Mouse (Mus musculus) frontal cortex, postnatal 36 days (tissue): ENCODE measurements around the gene Hist1h1a.
A peak's percentile ranks its signal among the peaks of the same experiment; 100 is the strongest.
"Not testable (repeated sequence)": the region's sequence is repeated elsewhere in the genome, so short reads cannot be mapped to it uniquely, and the experiment has no call there.

Source experiments
- DNase-seq, 2 experiments: peaks; one replicate each; pipeline ENCODE4 v3.0.0; 2022; ENCODE audit warnings: low spot score in 2 of 2

Hist1h1a gene

DNA sequence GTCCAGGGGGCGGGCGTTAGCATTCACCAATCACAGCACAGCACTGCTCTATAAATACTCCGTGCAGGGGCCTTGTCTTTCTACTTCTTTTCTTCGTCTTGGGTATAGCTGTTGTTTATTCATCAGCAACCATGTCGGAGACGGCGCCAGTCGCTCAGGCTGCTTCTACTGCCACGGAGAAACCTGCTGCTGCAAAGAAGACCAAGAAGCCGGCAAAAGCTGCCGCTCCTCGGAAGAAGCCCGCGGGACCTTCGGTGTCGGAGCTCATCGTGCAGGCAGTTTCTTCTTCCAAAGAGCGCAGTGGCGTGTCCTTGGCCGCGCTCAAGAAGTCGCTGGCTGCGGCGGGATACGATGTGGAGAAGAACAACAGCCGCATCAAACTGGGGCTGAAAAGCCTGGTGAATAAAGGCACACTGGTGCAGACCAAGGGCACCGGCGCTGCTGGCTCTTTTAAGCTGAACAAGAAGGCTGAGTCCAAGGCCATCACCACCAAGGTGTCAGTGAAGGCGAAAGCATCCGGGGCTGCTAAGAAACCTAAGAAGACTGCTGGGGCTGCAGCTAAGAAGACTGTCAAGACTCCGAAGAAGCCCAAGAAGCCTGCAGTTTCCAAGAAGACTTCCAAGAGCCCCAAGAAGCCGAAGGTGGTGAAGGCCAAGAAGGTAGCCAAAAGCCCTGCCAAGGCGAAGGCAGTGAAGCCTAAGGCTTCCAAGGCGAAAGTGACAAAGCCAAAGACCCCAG lies at the start of gene Hist1h1a:
Gene Hist1h1a (plus strand): TSS at position 81 of the 738 bp plus-strand sequence.
- peak; percentile 81 to 90 for DNase-seq

DNA sequence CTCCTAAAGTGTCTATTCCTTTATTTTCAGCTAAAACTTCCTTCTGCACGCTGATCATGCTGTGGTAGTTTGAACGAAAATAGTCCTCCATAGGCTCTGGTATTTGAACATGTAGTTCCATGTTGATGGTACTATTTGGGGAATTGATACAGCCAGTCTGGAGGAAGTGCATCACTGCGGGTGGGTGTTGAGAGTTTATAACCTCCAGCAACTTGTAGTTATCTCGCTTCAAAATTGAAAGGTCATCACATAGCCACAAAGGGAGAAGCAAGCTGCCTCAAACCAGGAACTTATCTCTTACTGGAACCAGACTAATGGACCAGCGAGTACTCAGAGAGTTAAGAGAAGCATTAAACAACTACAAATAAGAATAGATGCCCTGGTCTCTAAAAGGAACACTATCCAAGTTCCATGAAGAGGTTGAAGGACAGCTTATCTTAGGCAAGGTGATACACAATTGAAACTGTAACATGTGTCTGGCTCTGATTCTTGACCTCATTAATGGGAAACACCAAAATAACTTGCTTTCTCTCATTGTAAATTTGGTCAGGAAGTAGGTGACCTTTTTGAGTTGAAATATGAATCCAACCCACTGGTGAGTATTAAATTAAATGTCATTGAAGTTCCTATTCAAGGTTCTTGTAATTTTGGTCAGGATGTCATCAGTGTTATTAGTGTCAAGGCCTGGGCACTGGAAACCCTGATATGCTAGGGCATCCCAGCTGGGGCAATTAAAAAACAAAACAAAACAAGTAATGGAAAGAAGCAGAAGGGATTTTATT lies 47.0 kb upstream of the Hist1h1a start:
- DNase-seq: no peak

DNA sequence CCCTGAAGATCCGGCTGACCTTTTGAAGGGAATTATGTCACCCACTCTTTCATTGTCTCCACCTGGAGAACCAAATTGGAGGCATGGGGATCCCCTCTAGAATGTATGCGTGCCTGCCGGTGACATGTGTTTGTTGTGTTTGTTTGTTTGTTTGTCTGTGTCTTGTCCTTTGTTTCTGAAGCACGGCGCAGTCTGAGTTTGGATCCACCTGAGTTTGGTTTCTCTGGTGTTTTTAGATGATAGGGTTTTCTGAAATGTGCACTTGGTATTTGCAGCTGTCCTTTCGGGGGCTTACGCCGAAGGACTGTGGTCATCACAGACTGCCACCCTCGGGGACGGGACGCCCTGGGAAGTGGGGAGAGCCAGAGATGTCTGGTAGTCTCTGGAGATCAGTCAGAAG lies 46.3 kb upstream of the Hist1h1a start:
- no peak for DNase-seq

DNA sequence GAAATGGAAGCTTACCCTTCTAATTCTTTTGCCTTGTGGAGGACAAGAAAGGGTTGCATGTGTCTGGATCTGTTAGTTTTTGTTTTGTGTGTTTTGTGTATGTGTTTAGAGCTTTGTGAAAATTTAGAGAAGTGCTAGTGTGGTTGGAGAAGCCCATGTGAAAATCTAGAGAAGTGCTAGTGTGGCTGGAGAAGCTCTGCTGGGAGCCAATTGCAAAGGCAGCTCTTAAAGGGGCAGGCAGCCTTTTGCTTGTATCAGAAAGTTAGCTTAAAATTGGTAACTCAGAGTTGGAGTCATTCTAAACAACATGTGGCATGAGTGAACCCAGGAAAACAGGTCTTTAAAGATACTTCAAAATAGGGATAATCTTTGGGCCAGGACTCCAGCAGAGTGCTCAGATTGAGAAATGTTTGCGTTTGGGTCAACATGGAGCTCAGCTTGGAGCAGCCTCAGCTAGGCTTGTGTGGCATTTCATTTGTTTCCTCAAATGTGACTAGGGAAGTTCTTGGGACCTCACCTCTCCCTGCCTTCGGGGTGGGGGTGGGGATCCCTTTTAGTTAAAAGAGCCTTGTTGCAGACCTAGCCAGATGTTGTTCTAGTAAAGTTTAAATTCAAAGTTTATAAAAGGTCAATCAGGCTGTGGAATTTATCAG lies 45.7 kb upstream of the Hist1h1a start:
- not testable (repeated sequence) for DNase-seq

DNA sequence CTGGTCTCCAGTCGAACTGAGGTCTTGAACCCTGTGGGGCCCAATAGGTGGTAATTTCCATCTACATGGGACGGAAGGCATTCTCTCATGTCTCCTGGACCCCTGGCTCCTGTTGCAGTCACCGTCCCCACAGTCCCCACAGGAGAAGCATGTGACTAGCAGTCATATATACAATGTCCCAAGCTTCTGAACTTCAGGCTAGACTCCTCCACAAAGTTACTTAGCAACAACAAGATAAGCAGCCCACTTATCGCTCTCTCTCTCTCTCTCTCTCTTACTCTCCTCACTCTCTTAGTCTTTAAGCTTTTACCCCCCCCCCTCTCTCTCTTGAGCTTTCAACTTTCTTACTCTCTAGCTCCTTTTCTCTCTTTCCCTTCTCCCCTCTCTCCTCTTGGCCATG lies 39.2 kb upstream of the Hist1h1a start:
- DNase-seq: no peak

DNA sequence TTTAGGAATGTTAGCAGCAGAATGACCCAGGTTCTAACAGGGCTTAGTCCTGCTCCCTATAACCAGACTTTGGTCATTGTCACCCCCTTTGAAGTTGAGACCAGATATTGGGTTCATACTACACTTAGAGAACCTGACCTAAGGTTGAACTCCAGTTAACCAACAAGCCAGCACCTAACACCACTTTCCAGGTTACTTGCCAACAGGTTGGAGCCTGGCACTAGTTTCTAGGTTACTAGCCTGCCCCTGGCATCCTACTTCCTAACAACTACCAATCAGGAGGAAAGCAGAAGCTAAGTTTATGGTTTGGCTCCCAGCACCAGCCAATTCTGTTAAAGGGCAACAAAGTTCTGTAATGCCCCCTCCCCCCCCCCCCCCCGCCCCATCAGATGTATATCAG lies 38.3 kb upstream of the Hist1h1a start:
- no peak for DNase-seq

DNA sequence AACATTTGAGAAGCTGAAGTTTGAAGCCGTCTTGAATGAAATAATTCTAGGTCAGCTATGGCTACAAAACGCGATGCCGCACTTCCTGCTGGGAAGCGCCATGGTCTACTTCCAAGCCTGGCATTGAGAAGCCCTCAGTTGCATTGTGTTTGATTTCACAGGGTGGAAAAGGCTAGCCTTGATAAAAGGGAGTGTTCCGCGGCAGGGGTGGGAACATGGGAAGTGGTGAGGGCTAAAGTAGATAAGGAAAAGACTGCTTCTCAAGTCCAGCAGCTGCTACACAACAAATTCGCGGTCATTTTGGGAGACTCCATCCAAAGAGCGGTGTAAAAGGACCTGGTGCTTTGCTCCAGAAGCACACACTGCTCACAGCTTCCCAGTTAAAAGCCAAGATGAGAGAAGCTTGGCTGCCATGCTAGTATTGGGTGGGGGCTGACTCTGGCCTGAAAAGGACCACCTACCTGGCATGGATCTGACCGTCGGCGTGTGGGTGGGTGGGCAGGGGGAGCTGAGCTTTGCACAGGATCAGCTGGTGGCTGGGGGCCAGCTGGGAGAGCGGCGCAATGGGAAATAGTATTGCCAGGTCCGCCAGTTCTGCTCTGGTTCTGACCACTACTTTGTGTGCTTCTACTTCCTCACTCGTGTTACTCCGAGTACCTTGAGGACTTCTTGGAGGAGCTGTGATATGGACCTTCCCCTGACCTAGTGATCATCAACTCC lies 34.8 kb upstream of the Hist1h1a start:
- no peak for DNase-seq

DNA sequence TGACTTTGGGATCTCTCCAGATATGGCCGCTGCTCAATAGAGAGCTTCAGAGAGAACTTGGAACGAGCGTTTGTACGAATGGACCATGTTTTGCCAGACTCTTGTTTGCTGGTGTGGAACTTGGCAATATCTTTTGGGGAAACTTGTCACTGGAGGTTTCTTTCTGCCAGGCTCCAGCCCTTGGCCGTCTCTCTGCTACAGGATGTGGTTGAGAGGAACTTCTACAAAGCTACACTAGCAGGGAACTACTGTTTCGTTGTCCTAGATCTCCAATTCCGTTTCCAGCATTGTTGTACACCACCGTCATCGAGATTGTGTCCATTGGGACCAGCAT lies 34.3 kb upstream of the Hist1h1a start:
- DNase-seq: no peak

DNA sequence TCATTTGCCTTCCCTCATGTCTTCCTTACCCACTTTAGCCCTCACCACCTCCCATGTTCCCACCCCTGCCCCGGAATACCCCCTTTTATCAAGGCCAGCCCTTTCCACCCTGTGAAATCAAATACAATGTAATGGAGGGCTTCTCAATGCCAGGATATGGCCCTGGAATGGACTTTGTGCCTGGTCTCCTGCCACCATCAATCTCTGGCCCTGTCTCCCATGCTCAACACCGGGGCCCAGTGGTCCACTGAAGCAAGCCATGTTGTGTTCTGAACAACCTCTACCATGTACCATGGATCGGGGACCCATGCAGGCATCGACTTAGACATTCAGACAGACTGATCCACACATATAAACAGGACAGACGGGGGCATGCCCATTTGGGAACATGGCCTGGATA lies 33.8 kb upstream of the Hist1h1a start:
- no peak for DNase-seq

DNA sequence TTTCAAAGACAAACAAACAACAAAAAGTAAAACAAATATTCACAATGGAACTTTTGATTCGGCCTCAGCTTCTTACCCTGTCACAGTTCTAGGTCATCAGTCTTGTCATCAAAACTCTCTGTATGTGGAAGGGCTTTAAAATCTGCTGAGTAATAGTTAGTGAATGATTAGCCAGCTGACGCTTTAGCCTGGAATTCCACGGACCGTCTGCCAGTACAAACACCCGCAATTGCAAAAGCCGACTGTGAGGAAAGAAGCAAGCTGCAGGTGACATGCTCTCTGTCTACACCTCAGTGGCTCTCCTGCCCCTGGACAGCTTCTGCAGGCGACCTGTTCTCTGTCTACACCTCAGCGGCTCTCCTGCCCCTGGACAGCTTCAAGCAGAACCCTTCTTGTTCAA lies 33.0 kb upstream of the Hist1h1a start:
- DNase-seq: no peak

DNA sequence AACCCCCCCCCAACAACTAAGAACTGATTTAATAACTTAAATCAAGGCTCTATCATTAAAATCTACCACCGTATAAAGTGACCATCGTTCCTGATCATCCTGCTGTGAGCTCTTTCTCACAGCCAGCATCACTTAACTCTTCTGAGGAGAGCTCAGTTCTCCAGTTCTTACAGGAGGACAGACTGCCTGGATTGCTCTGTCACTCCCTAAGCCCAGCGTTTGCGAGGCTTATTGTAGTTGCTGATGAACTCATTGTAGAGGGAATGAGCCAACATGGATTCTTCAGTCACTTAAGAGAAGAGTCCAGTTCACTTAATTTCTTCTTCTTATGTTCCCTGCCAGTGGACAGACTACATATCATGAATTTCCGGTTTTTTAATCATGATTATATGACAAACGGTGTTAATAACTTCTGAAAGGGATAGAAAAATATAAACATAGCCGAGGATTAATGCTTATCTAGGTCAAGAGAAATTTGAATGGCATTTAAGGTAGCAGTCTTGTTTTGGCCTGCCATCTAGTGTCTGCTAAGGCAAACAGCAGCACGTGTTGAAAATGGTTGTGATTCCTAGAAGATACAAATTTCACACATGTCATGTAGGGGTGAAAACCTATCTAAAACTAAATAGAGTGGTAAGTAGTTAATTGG lies 31.2 kb upstream of the Hist1h1a start:
- peak in 1 of 2 experiments; percentile 46 for DNase-seq

DNA sequence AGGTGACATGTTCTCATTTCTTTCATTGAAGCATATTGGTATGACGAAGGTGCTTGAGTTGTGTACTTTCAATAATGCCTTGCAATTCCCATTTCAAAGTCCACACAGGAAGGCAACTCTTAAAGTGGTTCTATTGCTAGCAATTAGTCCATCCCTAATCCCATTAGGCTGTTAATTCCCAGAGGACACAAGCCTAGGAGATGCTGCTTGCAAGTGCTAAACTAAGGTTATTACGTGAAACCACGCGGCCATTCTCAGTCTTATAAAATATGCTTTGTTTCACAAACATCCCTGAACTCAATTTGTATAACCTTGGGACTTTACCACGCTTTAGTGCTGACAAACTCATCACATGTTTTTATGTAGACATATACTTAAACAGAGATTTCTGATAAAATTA lies 26.4 kb upstream of the Hist1h1a start:
- DNase-seq: no peak

DNA sequence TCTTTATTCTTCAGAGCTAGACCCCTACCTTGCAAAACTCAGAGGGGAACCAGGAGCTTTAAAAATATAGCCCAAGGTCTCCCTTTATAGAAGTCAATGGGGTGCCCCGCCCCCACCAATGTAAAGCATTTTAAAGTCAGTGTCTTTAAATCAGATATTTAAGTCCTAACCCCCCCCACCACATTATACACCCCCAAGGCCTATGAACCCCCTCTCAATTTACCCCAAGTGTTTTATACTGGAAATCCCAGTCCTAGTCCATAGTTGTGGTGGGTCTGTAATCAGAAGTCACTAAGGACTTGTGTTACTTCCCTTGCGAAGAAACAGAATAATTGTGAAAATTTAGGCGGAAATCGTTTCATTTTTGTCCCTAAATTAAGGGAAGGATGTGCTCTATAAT lies 25.4 kb upstream of the Hist1h1a start:
- no peak for DNase-seq

DNA sequence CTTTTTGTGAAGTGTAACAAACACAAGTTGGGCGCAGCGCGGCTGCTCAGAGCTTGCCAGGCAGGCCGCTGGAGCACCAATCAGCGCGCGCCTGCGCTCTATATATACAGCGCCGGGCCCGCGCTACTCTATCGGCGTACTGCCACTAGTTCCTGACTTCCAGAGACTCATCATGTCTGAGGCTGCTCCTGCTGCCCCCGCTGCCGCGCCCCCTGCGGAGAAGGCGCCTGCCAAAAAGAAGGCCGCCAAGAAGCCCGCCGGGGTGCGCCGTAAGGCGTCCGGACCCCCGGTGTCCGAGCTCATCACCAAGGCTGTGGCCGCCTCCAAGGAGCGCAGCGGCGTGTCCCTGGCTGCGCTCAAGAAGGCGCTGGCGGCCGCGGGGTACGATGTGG lies 24.8 kb upstream of the Hist1h1a start, which contains the start of gene Hist1h1c:
Gene Hist1h1c (plus strand): TSS at position 132 of the 392 bp plus-strand sequence.
- DNase-seq: peak; percentile 85 to 94

DNA sequence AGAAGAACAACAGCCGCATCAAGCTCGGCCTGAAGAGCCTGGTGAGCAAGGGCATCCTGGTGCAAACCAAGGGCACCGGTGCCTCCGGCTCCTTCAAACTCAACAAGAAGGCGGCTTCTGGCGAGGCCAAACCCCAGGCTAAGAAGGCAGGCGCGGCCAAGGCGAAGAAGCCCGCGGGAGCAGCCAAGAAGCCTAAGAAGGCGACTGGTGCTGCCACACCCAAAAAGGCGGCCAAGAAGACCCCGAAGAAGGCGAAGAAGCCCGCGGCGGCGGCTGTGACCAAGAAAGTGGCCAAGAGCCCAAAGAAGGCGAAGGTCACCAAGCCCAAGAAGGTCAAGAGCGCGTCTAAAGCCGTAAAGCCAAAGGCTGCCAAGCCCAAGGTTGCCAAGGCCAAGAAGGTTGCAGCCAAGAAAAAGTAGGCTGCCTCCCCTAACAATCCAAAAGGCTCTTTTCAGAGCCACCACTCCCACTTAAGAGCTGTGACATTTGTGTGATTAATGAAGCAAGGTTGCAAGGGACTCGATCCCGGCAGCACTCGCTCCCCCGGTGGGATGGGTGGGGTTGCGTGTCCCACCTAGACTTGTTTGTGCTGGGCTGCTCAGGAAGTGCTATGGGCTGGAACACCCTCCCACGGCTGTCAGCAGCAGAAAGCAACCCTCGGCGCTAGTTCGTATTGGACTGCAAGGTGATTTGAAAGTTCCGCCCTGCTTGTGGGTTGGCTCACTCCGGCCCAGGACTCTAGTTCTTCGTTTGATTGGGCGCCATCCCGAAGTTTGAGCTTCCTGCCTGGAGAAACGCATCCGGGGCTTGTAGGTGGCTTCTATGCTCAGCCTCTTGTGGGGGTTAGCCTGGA lies 24.2 kb upstream of the Hist1h1a start:
- DNase-seq: peak; percentile 92 to 96

DNA sequence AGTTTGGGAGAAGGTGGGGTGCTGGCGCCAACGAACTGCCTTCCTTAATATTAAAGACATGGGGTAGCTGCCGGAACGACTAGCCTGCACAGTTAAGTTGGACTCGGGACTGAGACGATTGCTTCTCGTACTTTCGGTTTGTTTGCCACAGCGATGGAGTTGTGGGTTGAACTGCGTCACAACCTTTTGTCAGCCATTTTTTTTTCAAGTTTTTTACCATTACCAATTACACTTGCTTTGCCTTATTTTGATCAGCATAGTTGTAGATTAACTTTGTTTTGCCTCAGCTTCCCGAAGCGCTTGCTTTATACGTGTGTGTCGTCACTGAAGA lies 23.6 kb upstream of the Hist1h1a start:
- no peak for DNase-seq

DNA sequence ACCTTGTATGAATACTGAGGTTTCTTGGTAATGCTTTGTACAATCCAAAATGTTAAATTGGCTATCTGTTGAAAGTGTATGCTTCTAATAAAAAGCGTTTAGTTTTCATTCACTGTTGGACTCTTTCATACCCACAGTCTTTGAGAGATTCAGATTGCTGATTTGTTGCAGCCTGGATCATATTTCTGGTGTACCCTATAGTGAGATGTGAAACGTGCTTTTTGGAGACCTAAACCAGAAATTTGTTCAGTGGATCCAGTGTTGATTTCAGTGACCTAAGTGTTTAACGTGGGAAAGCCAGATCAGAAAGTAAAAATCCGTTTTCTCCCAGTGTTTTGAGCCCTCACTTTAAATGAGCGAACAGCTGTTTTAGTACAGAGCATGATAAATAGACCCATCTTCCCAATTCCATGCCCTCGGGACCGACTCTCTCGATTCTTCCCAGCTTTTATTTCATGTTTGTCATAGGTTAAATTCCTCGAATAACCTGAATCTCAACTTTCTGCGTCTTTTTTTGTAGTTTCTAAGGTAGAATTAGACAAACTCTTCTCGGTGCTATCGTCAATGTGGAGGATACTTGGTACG lies 23.1 kb upstream of the Hist1h1a start:
- DNase-seq: no peak

DNA sequence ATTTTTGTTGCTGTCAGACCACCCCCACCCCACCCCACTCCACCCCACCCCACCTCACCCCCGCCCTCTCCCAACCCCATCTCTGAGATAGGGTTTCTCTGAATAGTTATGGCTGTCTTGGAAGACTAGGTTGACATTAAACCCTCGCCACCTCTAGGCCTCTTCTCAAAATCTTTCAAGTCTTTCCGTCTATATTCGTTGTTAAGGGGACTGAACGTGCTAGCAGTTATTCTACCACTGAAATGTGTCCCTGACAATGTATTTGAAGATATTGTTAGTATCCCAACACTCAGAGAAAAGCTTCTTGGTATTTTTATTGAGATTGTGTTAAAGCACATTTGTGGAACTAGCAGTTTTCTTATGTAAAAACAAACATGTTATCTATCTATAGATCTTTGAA lies 22.6 kb upstream of the Hist1h1a start:
- no peak for DNase-seq

DNA sequence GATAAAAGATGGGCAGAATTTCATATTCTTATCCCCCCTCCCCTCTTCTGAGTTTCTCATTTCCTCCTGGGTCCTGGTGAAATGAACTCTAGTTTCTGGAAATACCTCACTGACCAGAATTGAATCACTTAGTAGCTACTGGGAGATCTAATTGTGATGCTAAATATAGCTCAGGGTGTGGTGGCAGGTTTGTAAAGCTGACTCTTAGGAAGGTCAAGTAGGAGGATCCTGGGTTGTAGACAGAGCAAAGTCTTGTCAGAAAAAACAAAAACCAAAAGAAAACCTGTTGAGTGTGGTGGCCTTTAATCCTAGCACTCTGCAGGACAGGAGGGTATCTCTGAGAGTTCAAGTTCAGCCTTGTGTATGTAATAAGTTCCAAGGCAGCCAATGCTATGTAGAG lies 21.5 kb upstream of the Hist1h1a start:
- DNase-seq: no peak

DNA sequence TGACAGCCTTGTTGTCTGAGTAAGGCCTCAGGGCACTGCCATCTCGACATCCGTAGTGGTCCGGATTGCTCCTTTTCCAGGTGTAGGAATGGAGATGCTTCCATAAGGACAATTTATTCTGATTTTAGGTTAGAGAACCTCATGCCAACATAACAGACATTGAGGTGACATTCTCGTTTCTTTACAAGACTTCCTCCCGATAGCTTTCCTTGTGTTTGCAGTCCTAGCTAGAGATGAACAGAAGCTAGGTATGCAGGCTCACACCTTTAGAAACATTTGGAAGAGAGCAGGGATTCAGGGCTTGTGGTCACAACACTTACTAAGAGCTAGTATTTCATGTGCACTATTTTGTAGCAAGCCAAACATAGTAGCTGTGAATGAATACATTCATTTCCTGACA lies 20.3 kb upstream of the Hist1h1a start:
- no peak for DNase-seq
